Mouse (Mus musculus): Measurements from ENCODE around the gene Wasf1.

DNA sequence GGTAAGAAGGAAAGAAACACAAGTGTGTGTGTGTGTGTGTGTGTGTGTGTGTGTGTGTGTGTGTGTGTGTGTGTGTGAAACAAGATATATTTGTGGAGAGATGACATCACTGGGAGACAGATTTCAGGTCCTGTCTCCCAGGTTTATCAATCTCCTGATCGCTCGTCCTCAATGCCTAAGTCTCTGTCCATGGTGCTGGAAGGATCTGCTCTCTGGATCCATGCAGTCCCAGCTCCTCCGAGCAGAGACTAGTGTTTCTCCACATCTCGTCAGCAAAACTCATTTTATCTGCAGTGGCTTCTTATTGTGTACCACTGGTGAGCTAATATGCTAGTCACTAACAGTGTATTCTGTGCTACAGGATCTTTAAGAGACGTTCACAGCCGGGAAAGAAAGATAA is 78.1 kb downstream of the Wasf1 start:
- TF ChIP-seq CTCF (IDR thresholded peaks at IDR 0.05; ENCODE audit: extremely low read depth, insufficient read depth, low read length), result no peak
- no peak for TF ChIP-seq POLR2A (IDR thresholded peaks at IDR 0.05; ENCODE audit: extremely low read depth, insufficient read depth, low read length)
